Mouse (Mus musculus): ENCODE measurements at regions not wholly inside any gene's neighbourhood (a gene's known extent, or its start where the extent isn't known, plus 50 kb on each side); places are given as distances from the start of the nearest gene placed in this dataset.

GRCm38 (mm10) chr5:74121861-74122630 is 53.8 kb upstream of the Usp46 start:
- no peak for DNase-seq
- intact Hi-C loops (cut with DNase I), result no loop called here

- DNase-seq, result peak; percentile 75 to 80
- intact Hi-C loops (cut with DNase I), result loop anchor here (5.0 kb wide), 1 partner anchor 46 kb away; no protein-coding TSS in a partner anchor
Measured at GRCm38 (mm10) chr5:74126015-74126896, 58.0 kb upstream of the Usp46 start.

GRCm38 (mm10) chr5:74127518-74127917 is 59.3 kb upstream of the Usp46 start:
- intact Hi-C loops (cut with DNase I), result loop anchor here (5.0 kb wide), 1 partner anchor 45 kb away; no protein-coding TSS in a partner anchor

GRCm38 (mm10) chr5:74129636-74130035 is 61.4 kb upstream of the Usp46 start:
- intact Hi-C loops (cut with DNase I), result loop anchor here (5.0 kb wide), 1 partner anchor 43 kb away; no protein-coding TSS in a partner anchor
- no peak for DNase-seq

More at GRCm38 (mm10) chr5:74127518-74127917, 59.3 kb upstream of the Usp46 start:
- DNase-seq, result no peak

- DNase-seq, result no peak
- intact Hi-C loops (cut with DNase I), result no loop called here
Measured at GRCm38 (mm10) chr5:74132671-74133070, 62.4 kb upstream of the Rasl11b start.

GRCm38 (mm10) chr5:74136377-74136776 is 58.7 kb upstream of the Rasl11b start:
- no peak for DNase-seq
- intact Hi-C loops (cut with DNase I), result no loop called here

GRCm38 (mm10) chr5:74136868-74137439 is 58.1 kb upstream of the Rasl11b start:
- DNase-seq, result no peak
- intact Hi-C loops (cut with DNase I), result no loop called here

- intact Hi-C loops (cut with DNase I), result no loop called here
- DNase-seq, result no peak
Measured at GRCm38 (mm10) chr5:74143994-74144393, 51.1 kb upstream of the Rasl11b start.

GRCm38 (mm10) chr5:74144765-74145164 is 50.3 kb upstream of the Rasl11b start:
- intact Hi-C loops (cut with DNase I), result no loop called here

More at GRCm38 (mm10) chr5:74144765-74145164, 50.3 kb upstream of the Rasl11b start:
- no peak for DNase-seq

Measured in heart, postnatal 36 days (tissue).